Mouse (Mus musculus) bone marrow macrophage, adult 2 months (primary cell): ENCODE measurements around the gene Tfrc.

ENCODE experiments used
- CTCF ChIP-seq: IDR thresholded peaks from 2 replicates; pipeline ENCODE4 v1.5.1; 2012; ENCODE audit warnings: low read depth, mild to moderate bottlenecking, low read length, moderate library complexity
- POLR2A ChIP-seq: IDR thresholded peaks from 2 replicates; pipeline ENCODE4 v1.6.1; 2012; ENCODE audit warnings: mild to moderate bottlenecking, low read depth, low read length, borderline replicate concordance

GRCm38 (mm10) chr16:32643661-32644061, 34.9 kb downstream of the Tfrc start, which contains the start of gene Tnk2:
- no peak for TF ChIP-seq CTCF
- TF ChIP-seq POLR2A = no peak; the same call in 1 of the 2 replicates
